Mouse (Mus musculus) heart, adult 2 months (tissue): Measurements from ENCODE around the gene Gm10715.
"Not testable (repeated sequence)": the region's sequence is repeated elsewhere in the genome, so short reads cannot be mapped to it uniquely, and the experiment has no call there.

Experiments used
- CTCF ChIP-seq: fragments of 200-600 bp; IDR thresholded peaks from 2 replicates; pipeline ENCODE4 v1.8.1; 2022; ENCODE audit warnings: antibody characterized with exemption, mild to moderate bottlenecking, moderate library complexity
- EP300 ChIP-seq: fragments of 200-500 bp; IDR thresholded peaks from 2 replicates; pipeline ENCODE4 v1.6.1; 2011; ENCODE audit warnings: low read depth, low read length, control low read depth; ENCODE audit not compliant: insufficient read depth

- not testable (repeated sequence) for TF ChIP-seq CTCF, EP300
Measured at GRCm38 (mm10) chr9:3019835-3020727, 16.6 kb upstream of the Gm10715 start.
